Mouse (Mus musculus): ENCODE measurements around the gene E330017A01Rik.

GRCm38 (mm10) chr16:58676633-58677032 is 38.1 kb upstream of the E330017A01Rik start:
- no peak for TF ChIP-seq USF1 (IDR thresholded peaks at IDR 0.05; ENCODE audit: low read depth)
- TF ChIP-seq POLR2A (IDR thresholded peaks at IDR 0.05; ENCODE audit: insufficient read length, low read depth), result no peak
- TF ChIP-seq E2F4 (IDR thresholded peaks at IDR 0.05; ENCODE audit: insufficient read depth), result no peak
- no peak for TF ChIP-seq POLR2AphosphoS2 (IDR thresholded peaks at IDR 0.05; ENCODE audit: insufficient read length, low read depth)
- no peak for TF ChIP-seq SRF (IDR thresholded peaks at IDR 0.05; ENCODE audit: control insufficient read depth, insufficient read length, low read depth)
- no peak for TF ChIP-seq REST (IDR thresholded peaks at IDR 0.05; ENCODE audit: insufficient read depth, insufficient read length)
- TF ChIP-seq CEBPB (IDR thresholded peaks at IDR 0.05; ENCODE audit: insufficient read depth, poor library complexity, severe bottlenecking), result no peak
- TF ChIP-seq MYOG (IDR thresholded peaks at IDR 0.05; ENCODE audit: control insufficient read depth in 1 of 3, insufficient read depth in 1 of 3, insufficient read length in 2 of 3, low read depth in 2 of 3), result no peak
- TF ChIP-seq MAX (IDR thresholded peaks at IDR 0.05; ENCODE audit: low read depth), result no peak

Data from myocyte (in vitro differentiated cells).